Mouse (Mus musculus) frontal cortex, adult (tissue): Measurements from ENCODE around the gene Myrip.

Experiments used
- ATAC-seq: cut with Nextera tagmentation; 2 replicates; pipeline ENCODE4 v1.9.2; 2017; ENCODE audit warnings: mild to moderate bottlenecking, moderate library complexity, mixed read lengths; ENCODE audit not compliant: low TSS enrichment

Myrip gene

DNA sequence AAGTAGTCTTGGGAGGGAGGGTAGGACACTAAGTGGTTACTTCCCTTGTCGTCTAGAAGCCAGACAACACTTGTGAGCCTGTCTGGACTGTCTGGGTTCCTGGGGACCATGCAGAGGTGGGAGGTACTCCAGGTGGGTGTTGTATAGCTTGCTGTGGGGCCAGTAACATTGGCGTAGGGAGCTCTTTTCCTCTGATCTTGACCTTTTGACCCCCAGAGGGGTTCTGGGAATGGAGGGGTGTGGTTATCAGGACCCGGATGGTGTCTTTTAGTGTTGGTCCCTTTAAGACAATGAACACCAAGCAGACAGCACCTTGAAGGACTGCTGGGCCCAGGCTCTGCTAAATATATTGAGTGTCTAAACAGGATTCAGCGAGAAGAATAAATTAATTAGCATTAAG lies 36.9 kb downstream of the Myrip start:
- no peak for ATAC-seq

DNA sequence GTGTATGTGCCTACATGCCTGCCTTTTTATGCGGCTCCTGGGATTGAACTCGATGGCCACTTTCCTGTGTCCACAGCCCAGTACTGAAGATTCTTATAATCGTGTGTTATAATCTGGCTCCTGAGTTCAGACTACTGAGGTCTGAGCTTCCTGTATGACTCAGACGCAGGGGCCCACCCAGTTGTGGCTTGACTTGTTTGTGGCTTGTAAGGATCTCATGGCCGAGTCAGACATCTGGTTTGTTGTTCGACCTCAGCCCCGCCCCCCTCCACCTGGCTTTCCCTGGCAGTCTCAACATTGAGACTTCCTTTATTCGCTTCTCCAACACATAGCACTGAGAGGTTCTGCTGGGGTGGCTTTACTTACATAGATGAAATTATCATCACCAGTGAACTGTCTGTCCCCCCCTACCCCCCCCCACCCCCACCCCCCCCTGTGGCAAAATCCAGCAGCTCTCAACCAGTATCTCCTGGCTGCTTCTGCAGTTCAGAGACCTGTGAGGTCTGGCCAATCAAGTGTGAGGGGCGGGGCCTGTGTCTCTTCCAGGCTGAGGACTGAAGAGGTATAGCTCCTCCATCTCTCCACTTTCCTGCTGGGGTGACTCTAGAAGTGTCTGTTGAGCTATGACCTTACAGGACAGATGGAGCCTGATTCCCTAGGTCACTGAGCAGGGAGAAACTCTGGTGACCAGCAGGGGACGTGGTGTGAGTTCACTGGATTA lies 38.8 kb downstream of the Myrip start:
- ATAC-seq = no peak

DNA sequence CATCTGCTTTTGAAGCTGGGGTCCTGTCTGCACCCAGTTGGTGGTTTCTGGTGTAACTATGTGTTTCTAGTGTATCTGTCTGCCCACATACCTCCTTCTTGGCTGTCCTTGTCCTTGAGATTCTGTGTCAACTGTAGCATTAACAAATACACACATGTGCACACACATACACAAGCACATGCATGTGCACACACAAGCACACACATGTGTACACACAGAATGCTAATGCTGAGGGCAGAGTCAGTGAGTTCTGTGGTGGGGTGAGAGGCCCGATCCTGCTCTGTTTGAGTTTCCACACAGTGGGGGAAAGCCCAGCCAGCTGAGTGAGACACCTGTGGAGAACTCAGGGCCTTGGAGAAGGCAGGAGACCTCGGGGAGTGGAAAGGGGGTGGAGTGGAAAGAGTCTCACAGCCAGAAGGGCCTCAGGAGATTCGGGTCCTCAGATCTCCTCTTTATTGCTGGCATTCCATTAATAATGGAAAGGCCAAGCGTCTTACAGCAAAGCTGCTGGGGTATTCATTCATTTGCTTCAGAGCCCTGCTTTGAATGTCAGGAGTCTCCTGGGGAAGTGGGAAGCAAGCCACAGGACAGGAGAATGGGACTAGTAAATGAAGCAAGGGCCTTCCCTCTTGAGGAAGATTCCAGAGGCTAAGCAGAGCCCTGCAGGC lies 41.9 kb downstream of the Myrip start:
- ATAC-seq = no peak

DNA sequence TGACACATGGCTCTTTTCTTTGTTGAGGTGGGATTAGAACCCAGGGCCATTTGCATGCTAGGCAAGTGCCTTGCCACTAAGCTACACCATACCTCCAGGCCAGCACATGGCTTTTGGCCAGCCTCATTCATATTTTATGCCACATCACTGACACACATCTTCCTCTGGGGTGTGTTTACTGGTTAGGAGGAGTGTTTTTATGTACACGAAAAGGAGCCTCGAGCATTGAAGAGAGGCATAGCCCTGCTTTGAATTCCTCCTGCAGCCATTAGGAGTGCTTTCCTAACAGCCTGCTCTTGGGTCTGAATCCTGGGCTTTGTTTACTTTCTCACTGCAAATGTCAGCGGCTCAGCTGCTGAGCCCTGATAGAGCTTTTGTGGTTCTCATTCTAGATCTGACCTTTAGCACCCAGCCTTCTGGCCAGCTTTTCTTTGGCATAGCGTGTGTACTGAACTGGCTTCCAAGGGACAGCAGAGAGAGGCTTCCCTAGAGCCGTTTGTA lies 44.4 kb downstream of the Myrip start:
- no peak for ATAC-seq

DNA sequence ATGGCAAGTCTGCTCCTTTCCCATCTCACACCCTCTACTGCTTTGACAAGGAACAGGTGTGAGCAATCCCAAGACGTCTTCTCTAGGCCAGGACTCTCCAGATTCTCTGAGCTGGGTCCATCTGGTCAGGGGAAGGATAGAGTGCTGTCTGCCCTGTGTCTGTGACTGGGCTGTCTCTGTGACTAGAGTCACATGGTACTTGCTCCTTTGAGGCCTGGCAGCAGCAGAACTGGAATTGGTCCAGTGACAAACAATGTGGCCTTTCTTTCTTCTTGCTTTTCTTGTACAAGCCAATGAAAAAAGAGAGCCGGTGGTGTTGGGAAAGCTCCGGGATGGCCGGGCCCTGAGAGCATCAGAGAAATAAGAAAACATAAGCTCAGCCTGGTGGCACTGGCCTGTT lies 47.8 kb downstream of the Myrip start:
- ATAC-seq = peak; percentile 48; the same call in 1 of the 2 replicates

DNA sequence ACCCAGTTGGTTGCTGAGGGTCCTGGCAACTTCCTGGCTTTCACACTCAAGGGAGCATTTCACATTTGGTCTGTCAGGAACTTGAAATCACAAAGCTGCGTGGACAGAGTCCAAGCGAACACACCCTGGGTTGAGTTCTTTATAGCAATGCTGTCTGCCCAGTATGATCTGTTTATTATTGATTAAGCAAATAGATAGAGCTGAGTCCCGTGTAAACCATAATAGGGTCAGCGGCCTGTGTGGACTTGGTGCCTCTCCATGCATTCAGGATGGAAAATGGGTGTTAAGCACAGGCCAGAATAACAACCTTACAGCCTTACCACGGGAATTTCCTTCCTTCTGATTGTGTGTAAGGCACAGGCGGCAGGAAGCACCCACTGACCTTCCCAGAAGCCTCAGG lies 49.0 kb downstream of the Myrip start:
- ATAC-seq = no peak

DNA sequence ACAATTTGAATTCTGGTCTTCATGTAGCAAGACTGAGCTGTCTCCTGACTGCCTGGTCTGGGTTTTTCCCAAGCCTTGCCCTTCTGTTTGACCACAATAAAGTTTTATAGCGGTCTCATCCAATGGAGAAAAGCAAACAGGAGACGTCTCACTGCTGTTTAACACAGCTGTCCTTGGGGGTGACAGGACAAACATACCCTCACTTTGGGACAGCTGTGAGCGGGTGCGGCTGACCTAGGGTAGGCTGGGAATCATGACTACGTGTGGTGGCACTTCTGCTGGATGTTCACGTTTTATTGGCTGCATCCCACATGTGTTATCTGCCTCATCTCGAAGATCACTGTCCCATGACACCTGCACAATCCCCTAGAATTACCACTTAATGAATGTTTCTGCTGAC lies 49.7 kb downstream of the Myrip start:
- ATAC-seq = no peak

DNA sequence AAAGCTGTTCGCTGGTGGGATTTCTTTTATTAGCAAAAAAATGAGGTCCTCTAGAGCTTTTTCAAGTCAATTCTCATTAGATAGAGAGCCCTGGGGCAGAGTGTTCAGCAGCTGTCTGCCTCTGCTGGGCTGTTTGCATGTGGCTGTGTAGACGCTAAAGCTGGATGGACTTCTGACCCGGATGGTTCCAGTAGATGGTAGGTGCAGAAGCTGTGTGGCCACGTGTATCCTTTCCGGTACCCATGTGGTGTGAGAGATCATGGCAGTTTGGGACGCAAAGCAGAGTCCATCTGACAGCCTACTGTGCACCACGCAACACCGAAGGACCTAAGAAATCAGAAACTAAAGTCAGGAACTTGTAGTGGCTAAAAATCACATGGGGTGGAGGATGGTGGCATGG lies 50.2 kb downstream of the Myrip start:
- no peak for ATAC-seq

DNA sequence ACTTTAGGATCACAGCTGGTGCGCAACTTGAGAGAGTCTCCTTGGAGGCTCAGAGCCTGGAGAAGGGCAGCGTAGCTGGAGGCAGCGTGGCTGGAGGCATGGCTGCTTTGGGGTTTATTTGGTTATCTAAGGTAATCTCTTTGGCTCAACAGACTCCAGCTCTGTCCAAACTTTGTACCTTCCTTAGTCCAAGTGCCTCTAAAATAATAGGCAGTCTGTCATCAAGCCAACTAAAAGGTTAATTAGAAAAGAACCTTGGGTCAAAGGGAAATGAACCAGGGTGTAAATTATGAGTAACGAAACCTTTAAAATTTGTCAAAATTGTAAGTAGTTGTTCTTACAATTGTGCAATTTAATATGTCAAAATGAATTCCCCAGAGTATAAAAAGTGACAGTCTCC lies 51.7 kb downstream of the Myrip start:
- no peak for ATAC-seq

DNA sequence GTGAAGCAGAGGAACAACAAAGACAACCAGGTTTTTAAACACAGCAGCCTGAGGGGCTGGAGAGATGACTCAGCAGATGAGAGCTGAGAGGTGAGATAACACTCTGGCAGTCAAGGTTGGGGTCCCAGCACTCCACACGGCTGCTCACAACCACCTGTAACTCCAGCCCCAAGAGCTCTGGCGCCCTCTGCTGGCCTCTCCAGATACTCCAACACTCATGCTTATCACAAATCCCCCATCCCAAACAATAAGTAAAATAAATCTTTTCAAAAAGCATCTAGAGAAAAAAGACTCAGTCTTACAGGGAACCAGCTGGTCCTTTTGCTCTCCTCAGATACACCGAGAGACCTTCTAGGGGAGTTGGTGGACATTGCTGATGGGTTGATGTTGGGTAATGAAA lies 52.7 kb downstream of the Myrip start:
- no peak for ATAC-seq

DNA sequence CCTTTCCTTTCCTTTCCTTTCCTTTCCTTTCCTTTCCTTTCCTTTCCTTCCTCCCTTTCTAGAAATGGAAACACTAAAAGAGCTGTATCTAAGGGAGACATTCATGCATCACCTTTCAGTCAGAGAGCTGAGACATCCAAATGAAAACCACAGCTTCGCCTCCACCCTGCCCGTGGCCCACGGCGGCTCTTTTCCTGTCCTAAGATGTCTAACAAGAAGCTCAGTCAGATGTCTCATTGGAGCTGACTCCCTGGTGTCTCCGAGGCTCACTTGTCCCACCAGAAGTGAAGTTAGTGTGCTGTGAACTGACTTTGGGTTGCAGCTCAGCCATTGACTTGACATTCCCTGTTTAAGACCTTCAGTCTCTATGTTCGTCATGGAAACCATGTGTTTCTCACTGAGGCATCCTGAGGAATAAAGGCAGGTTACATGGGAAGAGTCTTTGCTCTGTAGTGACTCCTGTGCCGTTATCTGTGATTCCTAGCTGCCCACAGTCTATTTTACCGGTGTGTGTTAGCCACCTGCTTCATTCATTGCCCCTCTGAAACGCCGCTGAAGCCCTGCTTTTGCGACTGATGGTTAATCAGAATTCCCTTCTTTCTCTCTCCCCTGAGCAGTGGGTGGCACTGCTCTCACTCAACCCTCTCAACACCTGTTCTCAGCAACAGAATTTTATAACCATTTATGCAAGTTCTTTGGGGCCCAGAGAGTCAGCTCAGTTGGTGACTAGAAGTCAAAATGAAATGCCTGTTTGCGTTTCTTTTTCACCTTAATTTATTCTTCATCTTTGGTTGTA lies 53.4 kb downstream of the Myrip start:
- peak; percentile 78 for ATAC-seq

DNA sequence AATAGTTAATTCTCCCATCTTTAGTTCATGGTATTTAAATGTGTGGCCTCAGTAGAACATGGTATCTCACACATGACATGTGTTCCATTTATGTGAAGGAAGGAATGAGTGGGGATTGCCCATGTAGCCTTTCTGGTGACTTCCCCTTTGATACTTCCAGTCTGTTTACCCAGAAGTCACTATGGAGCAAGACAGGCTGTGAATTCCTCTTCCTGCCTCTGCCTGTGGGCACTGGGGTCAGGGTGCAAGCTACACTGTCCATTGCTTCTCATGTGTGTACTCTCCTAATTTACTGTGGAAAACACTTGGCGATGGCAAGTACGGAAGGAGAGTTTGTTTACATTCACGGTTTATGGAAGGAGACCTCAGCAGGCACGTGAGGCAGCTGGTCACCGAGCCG lies 55.2 kb downstream of the Myrip start:
- ATAC-seq = no peak

DNA sequence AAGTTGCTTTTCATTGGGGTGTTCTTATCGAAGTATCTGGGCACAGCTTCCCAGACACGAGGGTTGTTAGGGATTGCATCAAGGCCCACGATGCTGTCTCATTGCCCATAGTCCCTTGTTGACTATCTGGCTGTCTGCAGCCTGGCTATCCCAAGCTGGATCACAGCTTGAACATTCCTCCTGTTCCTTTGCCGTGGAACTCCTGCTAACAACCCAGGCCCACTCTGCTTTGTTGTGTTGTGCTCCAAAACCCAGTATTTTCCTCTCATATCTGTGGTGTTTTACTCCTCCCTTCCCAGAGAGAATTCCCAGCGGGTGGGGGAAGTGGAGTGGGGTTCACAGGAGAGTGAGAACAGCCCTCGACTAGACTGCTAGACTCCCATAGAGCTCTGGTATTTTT lies 56.7 kb downstream of the Myrip start:
- no peak for ATAC-seq

DNA sequence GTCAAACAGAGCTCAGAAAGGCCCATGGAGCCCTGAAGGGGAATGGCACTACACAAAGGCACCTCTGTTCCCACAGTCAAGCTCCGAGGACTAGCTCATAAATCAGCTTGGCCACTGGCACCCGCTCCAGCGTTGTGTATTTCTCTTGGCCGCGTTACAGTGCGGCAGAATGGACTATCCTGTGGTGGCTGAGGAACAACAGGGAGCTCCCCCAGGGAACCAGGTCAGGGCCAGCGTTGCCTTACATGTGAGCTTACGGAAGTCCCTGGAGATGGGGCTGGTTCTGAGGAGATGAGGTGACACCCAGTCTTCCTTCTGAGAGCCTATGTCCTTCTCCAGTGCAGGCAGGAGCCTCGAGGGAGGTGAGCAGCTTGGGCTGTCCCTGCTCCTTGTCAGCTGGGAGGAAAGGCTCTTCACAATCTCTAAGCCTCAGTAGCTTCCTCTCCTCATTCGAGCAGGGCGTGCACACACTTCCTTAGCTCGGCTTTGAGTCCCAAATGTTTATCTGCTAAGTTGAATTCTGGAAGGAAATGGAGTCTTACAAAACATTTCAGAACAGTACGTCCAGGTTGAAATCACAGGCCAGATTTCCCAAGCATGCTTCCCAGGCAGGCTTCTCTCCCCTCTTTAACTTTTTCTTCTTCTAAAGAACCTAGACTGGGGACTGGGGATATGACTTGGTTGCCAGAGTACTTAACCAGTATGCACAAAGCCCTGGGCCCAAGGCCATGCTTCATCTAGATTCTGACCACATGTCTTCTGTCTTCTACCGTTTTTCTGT lies 59.3 kb downstream of the Myrip start:
- ATAC-seq = peak; percentile 36

DNA sequence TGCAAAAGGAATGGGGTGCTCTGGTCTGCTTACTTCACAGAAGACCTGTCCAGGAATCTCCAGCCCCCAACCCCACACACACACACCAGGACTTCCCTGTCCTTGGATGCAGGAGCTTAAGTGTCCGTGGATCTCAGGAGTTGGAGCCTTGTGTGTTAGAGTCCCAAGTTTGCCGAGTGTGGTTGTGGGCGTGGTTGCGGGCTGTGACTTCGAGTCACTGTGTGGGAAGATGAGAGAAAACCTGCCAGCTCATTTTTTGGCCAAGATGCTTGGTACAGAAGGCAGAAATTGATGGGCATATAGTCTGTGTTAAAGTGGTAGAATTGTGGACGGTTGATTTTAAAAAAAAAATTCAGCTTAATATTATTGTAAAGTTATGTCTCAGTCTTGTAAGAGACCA lies 60.3 kb downstream of the Myrip start:
- no peak for ATAC-seq

DNA sequence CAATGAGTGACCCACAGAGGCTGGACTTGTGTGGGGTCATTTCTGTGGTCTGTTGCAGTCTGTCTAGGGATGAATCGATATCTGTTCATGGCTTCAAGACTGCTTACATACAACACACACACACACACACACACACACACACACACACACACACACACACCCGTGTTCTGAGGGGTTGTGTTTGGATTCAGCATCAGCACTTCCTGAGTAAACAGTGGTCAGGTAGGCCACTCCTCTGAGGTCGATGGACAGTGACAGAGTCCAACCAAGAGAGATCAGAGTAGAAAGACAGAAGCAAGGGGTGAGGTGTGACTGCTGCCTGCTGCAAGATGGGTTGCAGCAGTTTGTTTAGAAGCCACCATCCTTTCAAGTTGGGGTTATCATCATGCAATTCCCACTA lies 61.4 kb downstream of the Myrip start:
- no peak for ATAC-seq

DNA sequence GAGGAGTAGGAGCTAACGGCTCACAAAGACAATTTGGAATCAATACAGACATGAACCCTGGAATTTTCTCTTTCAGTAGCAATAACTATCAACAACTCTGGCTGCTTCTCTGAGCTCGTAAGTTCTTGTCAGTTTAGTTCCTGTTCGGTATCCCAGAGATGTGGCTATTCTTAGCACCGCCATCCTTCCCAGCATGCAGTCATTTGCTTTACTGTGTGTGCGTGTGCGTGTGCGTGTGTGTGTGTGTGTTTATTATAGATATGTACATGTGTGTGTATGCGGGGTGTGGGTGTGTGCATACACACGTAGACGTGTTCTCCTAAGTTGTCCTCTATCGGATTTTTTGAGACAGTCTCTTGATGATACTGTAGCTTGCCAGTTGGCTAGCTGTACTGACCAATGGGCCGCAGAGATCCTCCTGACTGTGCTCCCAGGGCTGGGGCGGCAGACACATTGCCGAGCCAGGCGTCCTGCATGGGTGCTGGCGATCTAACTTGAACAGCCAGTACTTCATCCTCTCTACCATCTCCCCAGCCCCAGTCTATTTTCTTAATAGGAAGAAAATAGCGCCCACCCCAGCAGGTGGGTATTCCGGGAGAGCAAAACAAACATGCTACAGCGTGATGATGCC lies 63.5 kb downstream of the Myrip start:
- ATAC-seq = 0 out of 2 replicates have a peak, but pooled peaks have one; percentile 4

DNA sequence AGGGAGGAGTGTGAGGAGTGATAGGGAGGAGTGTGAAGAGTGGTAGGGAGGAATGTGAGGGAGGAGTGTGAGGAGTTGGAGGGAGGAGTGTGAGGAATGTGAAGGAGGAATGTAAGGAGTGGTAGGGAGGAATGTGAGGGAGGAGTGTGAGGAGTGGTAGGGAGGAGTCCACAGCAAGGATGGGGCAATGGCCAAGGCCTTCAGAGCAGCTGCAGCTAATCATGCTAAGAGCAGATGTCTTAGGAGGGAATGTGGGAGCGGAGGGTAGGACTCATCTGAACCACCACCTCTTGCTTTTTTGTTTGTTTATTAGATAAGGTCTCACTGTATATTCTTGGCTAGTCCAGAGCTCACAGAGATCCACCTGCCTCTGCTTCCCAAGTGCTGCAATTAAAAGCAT lies 66.2 kb downstream of the Myrip start:
- ATAC-seq = no peak

DNA sequence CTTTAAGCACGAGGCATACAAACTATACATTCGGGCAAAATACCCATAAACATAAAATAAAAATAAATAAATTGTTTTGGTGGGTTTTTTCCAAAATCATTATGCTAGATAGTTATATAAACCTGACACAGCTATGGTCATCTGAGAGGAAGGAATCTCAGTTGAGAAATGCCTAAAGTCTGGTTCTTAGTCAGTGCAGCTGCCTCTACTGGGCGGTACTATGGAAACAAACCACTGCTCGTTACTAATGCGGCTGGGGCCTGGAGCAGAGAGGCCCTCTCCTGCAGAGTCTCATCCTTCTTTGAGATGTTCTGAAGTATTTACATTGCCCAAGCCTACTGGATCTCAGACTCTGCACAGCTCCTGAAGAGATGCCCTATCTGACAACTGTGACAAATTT lies 70.3 kb downstream of the Myrip start:
- 0 out of 2 replicates have a peak, but pooled peaks have one; percentile 3 for ATAC-seq

DNA sequence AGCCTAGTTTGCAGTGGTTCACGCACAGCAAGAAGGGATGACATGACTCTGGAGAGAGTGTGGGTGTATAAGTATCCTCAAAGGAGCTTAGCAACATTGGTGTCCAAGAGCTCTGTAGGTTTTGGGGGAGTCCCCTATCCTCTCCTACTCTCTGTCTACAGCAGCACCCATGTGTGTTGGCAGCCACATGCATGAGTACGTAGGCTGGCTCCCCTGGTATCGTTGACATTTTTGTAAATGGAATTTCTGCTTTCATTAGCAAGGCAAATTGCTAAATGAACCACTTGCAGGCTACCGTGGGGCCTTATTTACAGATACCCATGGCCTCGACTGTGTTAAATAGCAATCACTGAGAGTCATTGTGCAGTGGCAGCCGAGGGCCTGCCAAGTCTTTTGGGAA lies 71.0 kb downstream of the Myrip start:
- peak; percentile 43 for ATAC-seq

DNA sequence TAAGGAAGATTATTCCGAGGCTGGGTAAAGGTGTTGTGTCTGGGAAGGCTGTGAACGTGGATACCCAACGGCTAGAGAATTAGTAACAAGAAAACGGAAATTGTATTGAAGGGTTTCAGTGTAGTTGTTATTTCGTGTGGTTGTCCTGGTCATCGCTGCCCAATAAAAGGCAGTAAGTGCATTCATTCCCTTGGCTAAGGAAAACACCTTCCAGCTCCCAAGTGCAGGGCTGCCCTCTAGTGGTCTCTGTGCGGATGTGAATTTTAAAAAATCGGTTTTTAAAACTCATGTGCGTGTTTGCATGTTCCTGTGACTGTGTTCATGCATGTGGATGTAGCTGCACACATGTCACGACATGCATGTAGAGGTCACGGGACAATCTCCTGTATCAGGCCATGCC lies 76.4 kb downstream of the Myrip start:
- peak; percentile 54 for ATAC-seq
